Mouse (Mus musculus): ENCODE results near the gene Gm16506. TPM values are rescaled to one million over a fixed set of nuclear protein-coding genes. Genes with fewer than 3 reads are reported as not detected.
"Not testable (repeated sequence)": the region's sequence is repeated elsewhere in the genome, so short reads cannot be mapped to it uniquely, and the experiment has no call there.

The Gm16506 gene
- not detected for total RNA-seq (2022)

GRCm38 (mm10) chr14:43727385-43727784, at the start of gene Gm16506:
Gene Gm16506, minus strand, starts transcription at chr14:43727485.
- DNase-seq, result not testable (repeated sequence)

DNA sequence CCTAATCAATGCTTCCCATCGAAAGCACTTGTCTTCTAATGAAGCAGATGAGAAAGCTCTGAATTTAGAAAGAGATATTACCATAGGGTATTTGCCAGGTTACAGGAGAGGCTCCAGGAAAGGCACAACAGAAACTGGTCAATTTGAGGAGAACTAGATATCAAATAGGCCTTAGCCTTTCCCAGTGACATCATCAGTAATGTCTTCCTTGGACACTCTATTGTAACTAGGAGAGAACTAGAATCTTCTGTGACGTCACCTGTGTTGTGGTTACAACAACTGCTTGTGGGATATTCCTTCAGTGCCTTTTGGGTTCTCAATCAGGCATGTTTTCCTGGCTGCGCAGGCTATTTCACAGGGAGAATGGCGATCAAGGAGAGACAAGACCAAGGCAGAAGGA, 20.3 kb upstream of the Gm16506 start, which contains the start of gene Gm6526:
Gene Gm6526, plus strand, starts transcription at position 301 of the 400 bp plus-strand sequence.
- not testable (repeated sequence) for DNase-seq

GRCm38 (mm10) chr14:43697621-43698020, 29.7 kb downstream of the Gm16506 start, which contains the start of gene Gm7324:
Gene Gm7324, plus strand, starts transcription at chr14:43697828.
- DNase-seq, result not testable (repeated sequence)

GRCm38 (mm10) chr14:43677099-43677498, 50.2 kb downstream of the Gm16506 start, which contains the start of gene Gm8165:
Gene Gm8165, minus strand, starts transcription at chr14:43677199.
- not testable (repeated sequence) for DNase-seq

Other genes with a start within 250 kb of the Gm16506 start
- not detected for gene Gm5799, start 183.9 kb downstream of the Gm16506 start, total RNA-seq (2022)
- not detected for gene Gm17654, start 148.3 kb downstream of the Gm16506 start, total RNA-seq (2022)
- gene Gm10375, start 119.5 kb downstream of the Gm16506 start, total RNA-seq (2022), result not detected
- gene Gm8165, start 50.3 kb downstream of the Gm16506 start, total RNA-seq (2022), result not detected
- gene Gm7324, start 29.7 kb downstream of the Gm16506 start, total RNA-seq (2022), result 1 to 10 TPM in 2 of 4 experiments, under 1 TPM in 2; 0.31 to 3.0 (median 1.1) TPM
- not detected for gene Gm6526, start 20.4 kb upstream of the Gm16506 start, total RNA-seq (2022)
- not detected for gene Gm8180, start 57.3 kb upstream of the Gm16506 start, total RNA-seq (2022)
- not detected for gene Ear1, start 148.0 kb upstream of the Gm16506 start, total RNA-seq (2022)
- not detected for gene Ear10, start 196.1 kb upstream of the Gm16506 start, total RNA-seq (2022)
- gene Gm8113, start 197.9 kb upstream of the Gm16506 start, total RNA-seq (2022), result 1 to 10 TPM in 3 of 4 experiments, under 1 TPM in 1; 0.92 to 4.9 (median 2.6) TPM
- gene Ang5, start 229.6 kb upstream of the Gm16506 start, total RNA-seq (2022), result not detected

All from adrenal gland, adult 8-10 months (tissue).